Mouse (Mus musculus) ES-Bruce4 (cell line): Measurements from ENCODE around the gene Mcemp1. TPM values are rescaled to one million over a fixed set of nuclear protein-coding genes. Genes with fewer than 3 reads are reported as not detected.

Experiments
- H3K27ac ChIP-seq: 2 replicates; pipeline ENCODE4 v1.5.1; 2012; ENCODE audit warnings: low read length, inconsistent platforms; ENCODE audit not compliant: insufficient read depth
- H3K27me3 ChIP-seq: 2 replicates; pipeline ENCODE4 v1.6.1; 2012; ENCODE audit warnings: mild to moderate bottlenecking, low read length, inconsistent platforms; ENCODE audit not compliant: control insufficient read depth, poor library complexity, insufficient read depth, severe bottlenecking
- H3K36me3 ChIP-seq: 2 replicates; pipeline ENCODE4 v1.6.1; 2012; ENCODE audit warnings: inconsistent platforms, mild to moderate bottlenecking, low read length, moderate library complexity; ENCODE audit not compliant: control insufficient read depth, poor library complexity, insufficient read depth, severe bottlenecking
- H3K4me1 ChIP-seq: one replicate; pipeline ENCODE4 v1.8.1; 2011; ENCODE audit warnings: low read length; ENCODE audit not compliant: control insufficient read depth, insufficient read depth
- H3K4me3 ChIP-seq: 2 replicates; pipeline ENCODE4 v1.5.1; 2011; ENCODE audit warnings: low read depth, mild to moderate bottlenecking, low read length
- H3K9ac ChIP-seq: 2 replicates; pipeline ENCODE4 v1.6.1; 2012; ENCODE audit warnings: low read depth, mild to moderate bottlenecking, inconsistent platforms; ENCODE audit not compliant: poor library complexity, severe bottlenecking
- H3K9me3 ChIP-seq: replicated peaks from 2 replicates; pipeline ENCODE4 v1.6.1; 2012; ENCODE audit warnings: mild to moderate bottlenecking, low read length, inconsistent platforms; ENCODE audit not compliant: control insufficient read depth, poor library complexity, insufficient read depth, severe bottlenecking
- CTCF ChIP-seq: IDR thresholded peaks from one replicate; pipeline ENCODE4 v1.8.1; 2011; ENCODE audit warnings: low read depth, low read length
- EP300 ChIP-seq: IDR thresholded peaks from 2 replicates; pipeline ENCODE4 v1.6.1; 2011; ENCODE audit warnings: low read depth, low read length; ENCODE audit not compliant: insufficient read depth
- POLR2A ChIP-seq: IDR thresholded peaks from one replicate; pipeline ENCODE4 v1.8.1; 2011; ENCODE audit warnings: low read length; ENCODE audit not compliant: insufficient read depth
- polyA plus RNA-seq: library from polyadenylated mRNA; stranded (reverse); fragments of >200 nt; gene quantifications from 2 replicates; pipeline ENCODE4 v1.2.4, GENCODE M21; 2011; ENCODE audit warnings: low read depth; ENCODE audit not compliant: missing spikeins, insufficient read depth, insufficient read length

Mcemp1 gene
- polyA plus RNA-seq, 1 experiment: not detected

DNA sequence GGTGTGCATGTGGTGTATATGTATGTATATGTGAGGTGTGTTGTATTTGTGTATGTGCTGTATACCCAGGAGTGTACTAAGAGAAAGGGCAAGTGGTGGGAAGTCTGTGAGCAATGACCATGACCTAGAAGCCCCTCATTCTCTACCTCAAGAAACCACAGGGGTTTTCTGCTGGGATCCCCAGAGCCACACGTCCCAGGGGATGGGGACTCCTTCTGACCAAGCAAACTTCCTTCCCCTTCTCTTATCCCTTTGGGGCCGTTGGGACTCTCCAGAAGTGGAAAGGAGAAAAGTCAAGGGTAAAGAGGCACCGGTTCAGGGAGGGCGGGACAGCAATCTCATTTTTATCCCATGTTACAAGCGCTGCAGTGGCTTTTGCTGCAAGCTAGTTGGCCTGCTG, 19.9 kb downstream of the Mcemp1 start:
- Histone ChIP-seq H3K27ac (no peak overlapping the region), H3K4me1 (no peaks in the 10 kb centered on the region), H3K27me3 (no peaks in the 10 kb centered on the region), H3K4me3 (no peak overlapping the region), H3K36me3 (peaks cover 7% of the 10 kb centered on the region), H3K9me3 (no peaks in the 10 kb centered on the region), H3K9ac (no peak overlapping the region)
- TF ChIP-seq CTCF (no peak), EP300 (no peak), POLR2A (no peak)

- TF ChIP-seq CTCF (peak; percentile 17), POLR2A (no peak)
- Histone ChIP-seq H3K4me1 (no peaks in the 10 kb centered on the region), H3K27me3 (no peaks in the 10 kb centered on the region), H3K9ac (no peak overlapping the region), H3K27ac (no peak overlapping the region), H3K4me3 (no peak overlapping the region), H3K36me3 (no peaks in the 10 kb centered on the region), H3K9me3 (no peaks in the 10 kb centered on the region)
Observed at GRCm38 (mm10) chr8:3687537-3687936, 22.0 kb downstream of the Mcemp1 start.

DNA sequence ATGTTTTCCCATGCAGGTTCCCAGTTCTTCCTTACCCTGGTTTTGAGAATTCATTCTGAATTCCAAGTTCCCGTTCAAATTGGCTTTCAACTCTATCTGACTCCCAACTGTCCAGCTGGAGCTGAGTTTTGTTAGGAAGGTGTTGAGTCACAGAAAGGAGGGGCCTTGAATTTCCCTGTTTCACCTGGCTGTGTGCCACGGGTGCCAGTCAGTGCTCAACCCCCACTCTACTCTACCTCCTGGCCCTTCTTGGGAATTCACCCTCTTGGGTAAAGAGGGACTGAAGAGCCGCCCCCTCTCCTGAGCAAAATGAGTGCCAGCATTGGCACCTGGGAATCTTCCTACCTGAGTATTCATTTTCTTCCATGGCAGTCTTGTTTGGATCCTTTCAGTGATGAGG, 25.2 kb downstream of the Mcemp1 start:
- TF ChIP-seq POLR2A: no peak
- TF ChIP-seq CTCF: no peak
- no peaks in the 10 kb centered on the region for H3K4me1 ChIP-seq
- no peaks in the 10 kb centered on the region for H3K36me3 ChIP-seq
- no peak overlapping the region for H3K27ac ChIP-seq
- H3K4me3 ChIP-seq: no peak overlapping the region
- no peak overlapping the region for H3K9ac ChIP-seq
- H3K27me3 ChIP-seq: no peaks in the 10 kb centered on the region
- H3K9me3 ChIP-seq: no peaks in the 10 kb centered on the region

DNA sequence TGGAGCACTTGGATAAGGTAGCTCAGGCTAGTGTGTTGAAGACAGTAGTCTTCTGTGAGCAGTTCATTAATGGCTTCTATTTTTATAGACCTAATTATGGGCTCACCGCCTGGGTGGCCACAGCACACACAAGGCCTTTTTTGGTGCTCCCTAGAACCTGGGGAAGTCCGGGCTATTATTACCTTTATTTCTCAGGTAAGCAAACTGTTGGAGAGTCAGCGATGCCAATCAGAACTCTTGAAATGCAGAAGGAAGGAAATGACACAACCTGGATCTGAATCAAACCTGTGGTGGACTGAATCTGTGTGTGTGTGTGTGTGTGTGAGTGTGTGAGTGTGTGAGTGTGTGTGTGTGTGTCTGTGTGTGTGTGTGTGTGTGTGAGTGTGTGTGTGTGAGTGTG, 28.6 kb downstream of the Mcemp1 start, which contains the start of gene Fcer2a:
TSS of gene Fcer2a (minus strand) at position 55 of the 400 bp plus-strand sequence.
- TF ChIP-seq EP300: no peak
- TF ChIP-seq POLR2A: no peak
- TF ChIP-seq CTCF: no peak
- Histone ChIP-seq H3K9me3 (no peaks in the 10 kb centered on the region), H3K36me3 (no peaks in the 10 kb centered on the region), H3K27ac (no peak within 1 kb of the TSS), H3K4me3 (no peak within 1 kb of the TSS), H3K27me3 (no peaks in the 10 kb centered on the region), H3K4me1 (no peaks in the 10 kb centered on the region), H3K9ac (no peak within 1 kb of the TSS)

DNA sequence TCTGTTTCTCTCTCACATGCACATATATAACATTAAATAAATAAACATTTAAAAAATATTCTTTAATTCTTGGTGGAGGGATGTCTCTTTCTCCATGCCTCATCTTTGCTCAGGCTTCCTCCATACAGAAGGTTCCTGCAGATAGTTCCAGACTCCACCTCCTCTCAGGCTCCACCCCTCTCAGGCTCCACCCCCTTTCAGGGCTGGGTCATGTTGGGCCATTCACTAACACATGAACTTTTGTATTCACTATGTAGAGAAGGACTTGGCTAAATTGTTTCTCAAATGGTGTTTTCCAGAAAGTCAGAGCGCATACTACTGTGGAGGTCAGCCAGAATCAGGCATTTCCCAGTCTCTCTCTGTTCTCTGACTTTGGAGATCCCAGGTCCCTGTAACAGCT, 35.9 kb downstream of the Mcemp1 start:
- Histone ChIP-seq H3K27ac (no peak overlapping the region), H3K4me1 (no peaks in the 10 kb centered on the region), H3K27me3 (no peaks in the 10 kb centered on the region), H3K36me3 (no peaks in the 10 kb centered on the region), H3K9ac (no peak overlapping the region), H3K9me3 (no peaks in the 10 kb centered on the region), H3K4me3 (no peak overlapping the region)
- TF ChIP-seq CTCF: no peak
- no peak for TF ChIP-seq POLR2A
- TF ChIP-seq EP300: no peak

GRCm38 (mm10) chr8:3705711-3706110, 40.2 kb downstream of the Mcemp1 start:
- no peaks in the 10 kb centered on the region; the same call in 1 of the 2 replicates for H3K27me3 ChIP-seq
- peak; percentile 36 for TF ChIP-seq CTCF
- TF ChIP-seq POLR2A: no peak
- no peaks in the 10 kb centered on the region for H3K9me3 ChIP-seq
- no peaks in the 10 kb centered on the region for H3K36me3 ChIP-seq
- H3K4me1 ChIP-seq: no peaks in the 10 kb centered on the region
- H3K9ac ChIP-seq: no peak overlapping the region
- H3K4me3 ChIP-seq: no peak overlapping the region
- no peak overlapping the region for H3K27ac ChIP-seq
